Mouse (Mus musculus): ENCODE data around the gene Thy1. TPM values are rescaled to one million over a fixed set of nuclear protein-coding genes. Genes with fewer than 3 reads are reported as not detected.

Thy1 gene
- polyA plus RNA-seq, 1 experiment = 1,180 TPM

DNA sequence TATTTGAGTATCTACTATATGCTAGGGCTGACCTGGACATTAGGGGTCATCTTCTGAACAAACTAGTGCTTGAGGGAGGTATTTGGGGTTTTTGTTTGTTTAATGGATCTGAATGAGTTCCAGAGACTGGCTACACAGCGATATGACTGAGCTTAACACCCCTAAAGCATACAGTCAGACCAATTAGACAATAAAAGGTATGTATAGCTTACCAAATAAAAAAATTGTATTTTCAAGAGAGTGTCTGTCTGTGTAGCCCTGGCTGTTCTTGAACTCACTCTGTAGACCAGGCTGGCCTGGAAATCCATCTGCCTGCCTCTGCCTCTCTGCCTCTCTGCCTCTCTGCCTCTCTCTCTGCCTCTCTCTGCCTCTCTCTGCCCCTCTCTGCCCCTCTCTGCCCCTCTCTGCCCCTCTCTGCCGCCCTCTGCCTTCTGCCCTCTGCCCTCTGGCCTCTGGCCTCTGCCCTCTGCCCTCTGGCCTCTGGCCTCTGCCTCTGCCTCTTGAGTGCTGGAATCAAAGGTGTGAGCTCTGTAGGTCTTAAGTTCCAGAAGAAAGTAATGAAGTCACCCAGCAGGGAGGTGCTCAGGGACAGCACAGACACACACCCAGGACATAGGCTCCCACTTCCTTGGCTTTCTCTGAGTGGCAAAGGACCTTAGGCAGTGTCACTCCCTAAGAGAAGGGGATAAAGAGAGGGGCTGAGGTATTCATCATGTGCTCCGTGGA, 2.1 kb downstream of the Thy1 start:
- H3K4me3 ChIP-seq (ENCODE audit: insufficient read depth, low read length) = peak overlapping the region; percentile 90; the same call in 1 of the 2 replicates
- TF ChIP-seq CTCF (IDR thresholded peaks at IDR 0.05; ENCODE audit: extremely low read depth, insufficient read depth, low read length) (no peak), POLR2A (IDR thresholded peaks at IDR 0.05; ENCODE audit: extremely low read depth, insufficient read depth, low read length) (peak; percentile 5; the same call in 1 of the 2 replicates)
- no peak overlapping the region for H3K27ac ChIP-seq (ENCODE audit: insufficient read depth, low read length)
- H3K4me1 ChIP-seq (ENCODE audit: control insufficient read depth, insufficient read depth, low read length) = peaks cover 5% of the 10 kb centered on the region

DNA sequence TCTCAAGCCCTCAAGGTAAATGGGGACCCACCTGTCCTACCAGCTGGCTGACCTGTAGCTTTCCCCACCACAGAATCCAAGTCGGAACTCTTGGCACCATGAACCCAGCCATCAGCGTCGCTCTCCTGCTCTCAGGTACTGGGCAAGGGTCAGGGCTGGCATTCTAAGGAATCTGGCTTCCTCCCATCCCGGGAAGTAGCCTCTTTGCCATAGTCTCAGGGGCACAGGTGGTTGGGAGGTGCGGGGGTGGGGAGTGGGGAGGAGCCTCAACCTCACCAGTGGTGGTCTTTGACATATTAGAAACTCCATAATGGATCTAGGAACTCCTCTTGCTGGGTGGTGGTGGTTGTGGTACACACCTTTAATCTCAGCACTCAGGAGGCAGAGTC, 2.7 kb downstream of the Thy1 start:
- no peak for TF ChIP-seq POLR2A (IDR thresholded peaks at IDR 0.05; ENCODE audit: extremely low read depth, insufficient read depth, low read length)
- TF ChIP-seq CTCF (IDR thresholded peaks at IDR 0.05; ENCODE audit: extremely low read depth, insufficient read depth, low read length) = no peak
- Histone ChIP-seq H3K27ac (ENCODE audit: insufficient read depth, low read length) (no peak overlapping the region), H3K4me3 (ENCODE audit: insufficient read depth, low read length) (0 out of 2 replicates have a peak overlapping the region, but pooled peaks have one; percentile 90), H3K4me1 (ENCODE audit: control insufficient read depth, insufficient read depth, low read length) (peaks cover 5% of the 10 kb centered on the region)

DNA sequence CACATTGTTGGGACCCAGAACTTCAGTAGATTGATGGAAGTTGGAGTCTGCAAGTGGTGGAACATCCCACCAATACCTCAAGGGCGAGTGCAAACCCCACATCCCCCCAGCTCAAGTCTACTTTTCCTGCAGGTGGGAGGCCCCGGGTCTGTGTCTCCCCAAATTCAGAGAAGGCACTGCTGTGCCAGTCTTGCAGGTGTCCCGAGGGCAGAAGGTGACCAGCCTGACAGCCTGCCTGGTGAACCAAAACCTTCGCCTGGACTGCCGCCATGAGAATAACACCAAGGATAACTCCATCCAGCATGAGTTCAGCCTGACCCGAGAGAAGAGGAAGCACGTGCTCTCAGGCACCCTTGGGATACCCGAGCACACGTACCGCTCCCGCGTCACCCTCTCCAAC, 3.2 kb downstream of the Thy1 start:
- Histone ChIP-seq H3K4me3 (ENCODE audit: insufficient read depth, low read length) (no peak overlapping the region), H3K4me1 (ENCODE audit: control insufficient read depth, insufficient read depth, low read length) (peaks cover 5% of the 10 kb centered on the region), H3K27ac (ENCODE audit: insufficient read depth, low read length) (no peak overlapping the region)
- TF ChIP-seq POLR2A (IDR thresholded peaks at IDR 0.05; ENCODE audit: extremely low read depth, insufficient read depth, low read length) (no peak; the same call in 1 of the 2 replicates), CTCF (IDR thresholded peaks at IDR 0.05; ENCODE audit: extremely low read depth, insufficient read depth, low read length) (no peak)

- H3K27ac ChIP-seq (ENCODE audit: insufficient read depth, low read length) = no peak overlapping the region
- H3K4me3 ChIP-seq (ENCODE audit: insufficient read depth, low read length) = no peak overlapping the region
- peaks cover 5% of the 10 kb centered on the region for H3K4me1 ChIP-seq (ENCODE audit: control insufficient read depth, insufficient read depth, low read length)
- no peak for TF ChIP-seq CTCF (IDR thresholded peaks at IDR 0.05; ENCODE audit: extremely low read depth, insufficient read depth, low read length)
- no peak; the same call in 1 of the 2 replicates for TF ChIP-seq POLR2A (IDR thresholded peaks at IDR 0.05; ENCODE audit: extremely low read depth, insufficient read depth, low read length)
These were observed 3.9 kb downstream of the Thy1 start for GRCm38 (mm10) chr9:44047071-44047470.

DNA sequence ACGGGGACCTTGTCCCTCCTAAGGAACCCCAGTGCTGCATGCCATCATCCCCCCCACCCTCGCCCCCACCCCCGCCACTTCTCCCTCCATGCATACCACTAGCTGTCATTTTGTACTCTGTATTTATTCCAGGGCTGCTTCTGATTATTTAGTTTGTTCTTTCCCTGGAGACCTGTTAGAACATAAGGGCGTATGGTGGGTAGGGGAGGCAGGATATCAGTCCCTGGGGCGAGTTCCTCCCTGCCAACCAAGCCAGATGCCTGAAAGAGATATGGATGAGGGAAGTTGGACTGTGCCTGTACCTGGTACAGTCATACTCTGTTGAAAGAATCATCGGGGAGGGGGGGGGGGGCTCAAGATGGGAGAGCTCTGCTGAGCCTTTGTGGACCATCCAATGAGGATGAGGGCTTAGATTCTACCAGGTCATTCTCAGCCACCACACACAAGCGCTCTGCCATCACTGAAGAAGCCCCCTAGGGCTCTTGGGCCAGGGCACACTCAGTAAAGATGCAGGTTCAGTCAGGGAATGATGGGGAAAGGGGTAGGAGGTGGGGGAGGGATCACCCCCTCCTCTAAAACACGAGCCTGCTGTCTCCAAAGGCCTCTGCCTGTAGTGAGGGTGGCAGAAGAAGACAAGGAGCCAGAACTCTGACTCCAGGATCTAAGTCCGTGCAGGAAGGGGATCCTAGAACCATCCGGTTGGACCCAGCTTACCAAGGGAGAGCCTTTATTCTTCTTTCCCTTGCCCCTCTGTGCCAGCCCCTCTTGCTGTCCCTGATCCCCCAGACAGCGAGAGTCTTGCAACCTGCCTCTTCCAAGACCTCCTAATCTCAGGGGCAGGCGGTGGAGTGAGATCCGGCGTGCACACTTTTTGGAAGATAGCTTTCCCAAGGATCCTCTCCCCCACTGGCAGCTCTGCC, 4.6 kb downstream of the Thy1 start:
- H3K4me1 ChIP-seq (ENCODE audit: control insufficient read depth, insufficient read depth, low read length) = peaks cover 5% of the 10 kb centered on the region
- no peak overlapping the region for H3K27ac ChIP-seq (ENCODE audit: insufficient read depth, low read length)
- TF ChIP-seq POLR2A (IDR thresholded peaks at IDR 0.05; ENCODE audit: extremely low read depth, insufficient read depth, low read length) = no peak
- no peak for TF ChIP-seq CTCF (IDR thresholded peaks at IDR 0.05; ENCODE audit: extremely low read depth, insufficient read depth, low read length)
- no peak overlapping the region for H3K4me3 ChIP-seq (ENCODE audit: insufficient read depth, low read length)

GRCm38 (mm10) chr9:44048541-44049380, 5.6 kb downstream of the Thy1 start:
- no peak overlapping the region for H3K4me3 ChIP-seq (ENCODE audit: insufficient read depth, low read length)
- peaks cover 5% of the 10 kb centered on the region for H3K4me1 ChIP-seq (ENCODE audit: control insufficient read depth, insufficient read depth, low read length)
- TF ChIP-seq CTCF (IDR thresholded peaks at IDR 0.05; ENCODE audit: extremely low read depth, insufficient read depth, low read length) = no peak
- peak; percentile 41; the same call in 1 of the 2 replicates for TF ChIP-seq POLR2A (IDR thresholded peaks at IDR 0.05; ENCODE audit: extremely low read depth, insufficient read depth, low read length)
- H3K27ac ChIP-seq (ENCODE audit: insufficient read depth, low read length) = peak overlapping the region; percentile 45

- TF ChIP-seq POLR2A (IDR thresholded peaks at IDR 0.05; ENCODE audit: extremely low read depth, insufficient read depth, low read length) (peak; percentile 33; the same call in 1 of the 2 replicates), CTCF (IDR thresholded peaks at IDR 0.05; ENCODE audit: extremely low read depth, insufficient read depth, low read length) (no peak)
- Histone ChIP-seq H3K4me3 (ENCODE audit: insufficient read depth, low read length) (no peak overlapping the region), H3K4me1 (ENCODE audit: control insufficient read depth, insufficient read depth, low read length) (peaks cover 5% of the 10 kb centered on the region), H3K27ac (ENCODE audit: insufficient read depth, low read length) (no peak overlapping the region)
These were observed 6.4 kb downstream of the Thy1 start for GRCm38 (mm10) chr9:44049381-44050165.

DNA sequence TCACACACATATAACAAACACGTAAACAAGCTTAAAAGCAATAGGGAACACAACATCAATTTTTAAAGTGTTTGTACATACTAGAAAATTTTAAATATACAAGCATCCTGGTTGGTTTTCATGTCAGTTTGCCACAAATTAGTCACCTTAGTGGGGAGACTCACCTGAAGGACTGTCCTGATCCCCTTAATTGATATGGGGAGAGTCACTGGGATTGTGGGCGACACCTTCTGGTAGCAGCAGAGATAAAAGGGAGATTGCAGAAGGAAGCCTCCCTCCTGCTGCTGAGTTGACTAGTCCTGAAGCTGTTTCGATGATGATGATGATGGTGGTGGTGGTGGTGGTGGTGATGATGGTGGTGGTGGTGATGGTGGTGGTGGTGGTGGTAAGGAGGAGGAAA, 9.7 kb downstream of the Thy1 start:
- peaks cover 4% of the 10 kb centered on the region for H3K4me1 ChIP-seq (ENCODE audit: control insufficient read depth, insufficient read depth, low read length)

More for the DNA sequence above, 9.7 kb downstream of the Thy1 start:
- no peak overlapping the region for H3K27ac ChIP-seq (ENCODE audit: insufficient read depth, low read length)
- no peak for TF ChIP-seq POLR2A (IDR thresholded peaks at IDR 0.05; ENCODE audit: extremely low read depth, insufficient read depth, low read length)
- peak; percentile 29; the same call in 1 of the 2 replicates for TF ChIP-seq CTCF (IDR thresholded peaks at IDR 0.05; ENCODE audit: extremely low read depth, insufficient read depth, low read length)
- H3K4me3 ChIP-seq (ENCODE audit: insufficient read depth, low read length) = no peak overlapping the region
